Mouse (Mus musculus): ENCODE measurements around the gene Cryaa. TPM values are rescaled to one million over a fixed set of nuclear protein-coding genes. Genes with fewer than 3 reads are reported as not detected.
"Not testable (repeated sequence)": the region's sequence is repeated elsewhere in the genome, so short reads cannot be mapped to it uniquely, and the experiment has no call there.

Cryaa gene
- total RNA-seq, 2 experiments from 2014 or later = not detected

DNA sequence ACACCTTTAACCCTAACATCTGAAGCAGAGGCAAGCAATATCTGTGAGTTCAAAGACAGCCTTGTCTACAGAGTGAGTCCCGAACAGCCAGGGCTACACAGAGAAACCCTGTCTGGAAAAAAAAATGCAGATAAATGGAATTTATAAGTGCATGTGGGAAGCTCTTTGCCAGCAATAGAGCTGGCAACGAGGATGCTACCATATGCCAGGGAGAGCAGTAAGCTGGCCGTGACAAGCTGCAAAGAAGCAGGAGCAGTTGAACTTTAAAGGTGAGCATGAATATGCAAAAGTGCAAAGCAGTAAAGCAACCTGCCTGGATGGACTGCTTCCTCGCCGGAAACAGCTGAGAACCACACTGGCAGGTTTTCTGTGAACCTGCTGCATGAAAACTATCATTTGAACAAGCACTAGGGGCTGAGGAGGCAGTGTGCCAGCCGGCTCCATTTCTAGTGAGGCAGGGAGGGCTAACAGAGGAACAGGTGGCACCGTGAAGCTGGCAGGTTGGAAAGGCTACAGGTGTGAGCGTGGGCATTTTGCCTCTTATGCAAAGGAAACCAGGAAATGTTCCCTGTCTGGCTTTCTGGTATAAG, 16.9 kb upstream of the Cryaa start:
- DNase-seq = no peak

GRCm38 (mm10) chr17:31662855-31663254, 14.8 kb upstream of the Cryaa start:
- peak; percentile 29 for DNase-seq

GRCm38 (mm10) chr17:31664760-31665159, 12.8 kb upstream of the Cryaa start:
- peak; percentile 90 for DNase-seq

GRCm38 (mm10) chr17:31668306-31668705, 9.3 kb upstream of the Cryaa start:
- no peak for DNase-seq

DNA sequence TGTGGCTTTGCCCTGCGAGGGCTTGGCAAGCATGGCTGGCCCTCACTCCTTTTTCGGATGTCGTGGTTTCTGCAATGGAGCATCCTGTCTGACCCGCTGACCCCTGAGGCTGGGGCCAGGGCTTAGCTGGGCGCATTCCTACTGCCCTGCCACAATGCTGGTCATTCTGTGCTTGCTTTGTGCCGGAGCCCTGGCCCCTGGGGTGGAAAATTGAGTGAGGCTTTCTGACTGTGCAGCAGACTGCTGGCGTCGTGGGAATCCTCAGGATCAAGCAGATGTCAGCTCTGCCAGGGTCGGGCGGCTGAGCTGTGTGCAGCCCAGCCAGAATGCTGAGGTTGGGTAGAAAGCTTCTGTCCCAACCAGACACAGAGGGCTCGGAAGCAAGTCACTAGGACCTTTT, 7.4 kb upstream of the Cryaa start:
- DNase-seq = no peak

GRCm38 (mm10) chr17:31671698-31672097, 5.9 kb upstream of the Cryaa start:
- no peak for DNase-seq

DNA sequence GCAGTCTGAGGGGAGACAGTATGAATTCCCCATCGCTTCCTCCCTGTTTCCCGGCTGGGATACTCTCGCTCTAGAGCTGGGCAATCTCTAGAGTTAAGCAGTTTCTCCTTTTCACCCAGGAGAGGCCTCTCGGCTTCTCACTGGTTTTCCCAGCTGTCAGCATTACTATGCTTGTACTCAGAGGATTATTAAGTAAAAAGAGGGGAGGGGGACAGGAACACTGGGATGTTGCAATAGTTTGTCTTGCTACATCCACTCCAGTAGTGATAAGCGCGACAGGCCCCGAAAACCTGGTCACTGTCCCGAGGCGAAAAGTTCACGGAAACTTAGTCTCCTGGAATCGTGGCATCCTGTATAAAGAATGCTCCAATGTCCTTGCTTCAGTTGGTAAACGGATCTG, 5.3 kb upstream of the Cryaa start:
- DNase-seq = no peak

GRCm38 (mm10) chr17:31674426-31674825, 3.2 kb upstream of the Cryaa start:
- DNase-seq = no peak

DNA sequence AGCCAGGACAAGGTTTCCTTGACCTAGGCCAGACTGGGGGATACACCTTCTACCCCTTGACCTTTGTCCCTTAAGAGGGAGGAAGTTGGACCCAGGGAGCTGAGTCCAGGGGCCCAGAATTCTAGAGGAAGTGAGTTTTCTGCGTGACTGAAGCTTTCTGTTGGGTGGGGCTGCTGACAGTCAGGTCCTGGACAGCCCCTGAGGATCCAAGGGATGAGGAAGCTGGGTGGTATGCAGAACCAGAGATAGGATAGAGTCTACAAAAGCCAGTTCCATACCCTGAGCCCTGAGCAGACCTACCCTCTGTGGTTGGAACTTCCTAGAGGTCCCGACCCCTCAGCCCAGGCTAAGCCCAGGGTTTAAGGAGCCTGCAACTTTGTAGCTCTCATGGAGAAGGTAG, 2.8 kb downstream of the Cryaa start:
- DNase-seq = no peak

- DNase-seq = peak; percentile 94
Observed at GRCm38 (mm10) chr17:31685514-31686224, 8.1 kb downstream of the Cryaa start.

GRCm38 (mm10) chr17:31686225-31686564, 8.6 kb downstream of the Cryaa start:
- peak; percentile 60 for DNase-seq

DNA sequence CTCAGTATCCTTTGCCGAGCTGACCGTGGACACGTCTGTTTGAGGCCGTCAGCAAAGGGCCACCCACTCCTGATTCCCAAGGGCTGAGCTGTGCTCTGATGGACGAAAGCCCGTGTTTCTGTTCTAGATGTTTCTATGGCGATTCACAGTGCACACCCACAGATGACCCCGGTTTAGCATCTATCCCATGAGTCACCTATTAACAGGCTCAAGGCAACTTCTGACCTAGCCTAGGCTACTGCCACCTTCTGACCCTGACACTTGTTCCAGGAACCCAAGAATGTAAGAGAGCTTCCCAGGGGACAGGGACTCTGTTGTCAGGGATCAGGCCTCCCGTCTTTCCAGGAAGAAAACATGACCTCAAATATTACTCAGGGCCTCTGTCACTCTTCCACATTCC, 10.5 kb downstream of the Cryaa start:
- DNase-seq = peak; percentile 43

DNA sequence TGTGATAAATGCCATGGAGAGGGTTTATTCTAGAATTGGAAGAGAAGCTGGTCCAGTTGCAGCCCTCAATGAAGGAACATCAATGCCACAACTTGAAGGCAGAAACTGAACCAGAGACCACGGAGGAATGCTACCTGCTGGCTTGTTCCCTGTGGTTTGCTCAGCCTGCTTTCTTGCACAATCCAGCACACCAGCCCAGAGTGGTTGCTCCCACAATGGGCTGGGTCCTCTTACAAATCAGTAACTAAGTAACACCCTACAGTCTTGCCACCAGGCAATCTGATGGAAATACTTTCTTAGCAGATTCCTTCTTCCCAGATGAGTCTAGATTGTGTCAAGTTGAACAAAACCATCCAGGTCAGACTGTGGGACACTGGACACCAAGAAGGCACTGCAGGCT, 12.0 kb downstream of the Cryaa start:
- no peak for DNase-seq

DNA sequence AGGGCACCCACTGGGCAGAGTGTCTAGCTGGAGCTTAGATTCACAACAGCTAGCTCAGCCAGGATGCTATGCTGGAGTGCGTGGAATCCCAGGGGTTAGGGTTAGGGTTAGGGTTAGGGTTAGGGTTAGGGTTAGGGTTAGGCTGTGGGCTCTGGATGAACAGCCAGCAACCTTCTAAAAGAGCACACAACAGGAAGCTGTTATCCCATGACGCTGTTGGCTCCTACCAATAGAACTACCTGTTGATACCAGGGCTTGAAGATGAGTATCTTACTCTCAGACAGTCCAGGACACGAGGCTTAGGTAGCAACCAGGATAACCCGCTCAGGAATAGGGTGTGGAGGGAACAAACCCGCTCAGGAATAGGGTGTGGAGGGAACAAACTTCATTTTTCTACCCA, 15.3 kb downstream of the Cryaa start:
- no peak for DNase-seq

DNA sequence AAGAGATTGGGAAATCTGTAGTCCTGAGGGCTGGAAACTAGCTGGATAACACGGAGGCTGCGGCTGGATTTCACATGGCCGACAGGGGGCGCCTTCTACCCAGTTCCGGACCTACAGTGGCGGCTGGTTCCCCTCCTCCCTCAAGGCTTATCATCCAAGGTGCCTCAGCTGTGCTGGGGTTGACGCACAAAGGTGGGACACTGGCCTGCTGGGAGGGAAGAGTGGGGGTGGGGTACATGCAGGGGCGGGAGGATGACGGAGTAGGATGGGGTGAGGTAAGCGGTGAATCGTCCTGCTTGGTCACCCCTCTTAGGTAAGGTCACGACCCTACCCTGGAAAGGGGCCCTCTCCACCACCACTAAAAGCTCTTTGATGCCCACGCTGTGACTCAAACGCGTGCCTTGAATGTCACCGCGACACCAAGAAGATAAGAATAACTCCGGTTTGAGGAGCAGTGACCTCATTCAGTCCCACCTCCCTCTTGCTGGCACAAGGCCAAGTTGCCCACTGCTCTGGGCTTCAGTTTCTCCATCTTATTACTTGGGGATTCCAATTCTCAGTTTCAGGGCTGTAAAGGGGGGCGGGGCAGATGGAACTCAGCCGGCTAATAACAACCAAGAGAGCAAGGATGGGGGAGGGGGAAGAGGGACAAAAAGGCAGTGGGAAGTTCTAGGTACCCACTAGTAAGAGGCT, 15.9 kb downstream of the Cryaa start:
- peak; percentile 88 for DNase-seq

DNA sequence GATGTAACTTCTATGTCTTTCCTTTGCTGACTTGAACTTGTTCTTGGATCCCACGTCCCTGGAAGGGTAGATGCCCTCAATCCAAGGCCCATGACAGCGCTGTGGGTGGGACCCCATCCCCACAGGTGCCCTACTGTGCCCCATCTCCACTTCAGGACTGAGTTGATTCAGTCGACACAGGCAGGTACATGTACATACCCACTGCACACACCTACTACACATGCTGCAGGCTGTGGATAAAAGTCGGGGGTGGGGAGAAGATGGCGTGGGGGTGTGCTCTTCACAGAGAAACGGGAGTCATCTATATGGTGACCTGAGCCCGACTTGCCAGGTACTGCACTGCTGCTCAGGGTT, 16.4 kb downstream of the Cryaa start:
- no peak for DNase-seq

DNA sequence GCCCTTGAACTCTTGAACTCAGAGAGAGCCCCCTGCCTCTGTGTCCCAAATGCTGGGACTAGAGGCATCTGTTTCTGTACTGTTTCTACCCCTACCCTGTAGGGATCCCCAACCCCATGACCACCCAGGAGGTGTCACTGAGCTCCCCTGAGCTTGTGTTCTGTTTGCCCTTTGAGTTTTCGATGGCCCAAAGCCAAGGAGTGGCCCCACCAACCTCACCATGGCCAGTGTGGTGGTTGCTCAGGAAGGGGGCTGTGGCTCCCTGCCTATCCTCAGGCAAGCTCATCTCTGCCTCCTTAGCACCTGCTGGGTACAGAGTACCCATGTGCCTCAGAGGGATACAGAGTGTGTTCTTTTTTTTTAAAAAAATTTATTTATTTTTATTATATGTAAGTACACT, 17.3 kb downstream of the Cryaa start:
- DNase-seq = no peak

DNA sequence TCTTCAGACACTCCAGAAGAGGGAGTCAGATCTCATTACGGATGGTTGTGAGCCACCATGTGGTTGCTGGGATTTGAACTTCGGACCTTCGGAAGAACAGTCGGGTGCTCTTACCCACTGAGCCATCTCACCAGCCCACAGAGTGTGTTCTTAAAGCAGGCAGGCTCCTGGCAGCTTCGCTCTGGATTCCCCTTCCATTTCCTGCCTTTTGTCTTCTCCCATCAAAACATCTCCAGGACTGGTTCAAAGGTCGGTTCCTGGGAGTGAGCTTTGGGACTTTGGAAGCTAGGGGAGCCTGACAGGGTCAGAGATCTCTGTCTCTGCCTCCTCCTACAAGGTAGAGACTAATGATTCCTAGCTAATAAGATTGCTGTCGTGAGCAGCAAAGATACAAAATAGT, 17.7 kb downstream of the Cryaa start:
- not testable (repeated sequence) for DNase-seq

DNA sequence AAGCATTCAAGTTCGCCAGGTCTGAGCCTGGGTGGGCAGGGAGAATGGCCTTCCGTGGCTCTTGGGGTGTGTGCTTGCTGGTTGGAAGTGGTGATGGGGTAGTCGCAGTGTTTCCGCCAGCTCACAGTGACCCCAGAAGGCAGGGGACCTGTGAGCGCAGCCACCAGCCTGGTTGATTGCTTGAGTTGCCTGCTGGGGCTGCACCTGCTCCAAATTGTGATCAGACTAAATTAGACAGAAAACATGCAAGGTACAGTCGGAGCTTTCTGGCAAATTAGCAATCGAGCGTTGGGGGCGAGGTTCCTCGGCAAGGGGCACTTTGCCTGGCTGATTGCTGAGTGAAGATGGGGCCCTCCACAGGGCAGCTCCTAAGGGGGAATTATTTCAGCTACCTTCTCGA, 20.7 kb downstream of the Cryaa start:
- no peak for DNase-seq

DNA sequence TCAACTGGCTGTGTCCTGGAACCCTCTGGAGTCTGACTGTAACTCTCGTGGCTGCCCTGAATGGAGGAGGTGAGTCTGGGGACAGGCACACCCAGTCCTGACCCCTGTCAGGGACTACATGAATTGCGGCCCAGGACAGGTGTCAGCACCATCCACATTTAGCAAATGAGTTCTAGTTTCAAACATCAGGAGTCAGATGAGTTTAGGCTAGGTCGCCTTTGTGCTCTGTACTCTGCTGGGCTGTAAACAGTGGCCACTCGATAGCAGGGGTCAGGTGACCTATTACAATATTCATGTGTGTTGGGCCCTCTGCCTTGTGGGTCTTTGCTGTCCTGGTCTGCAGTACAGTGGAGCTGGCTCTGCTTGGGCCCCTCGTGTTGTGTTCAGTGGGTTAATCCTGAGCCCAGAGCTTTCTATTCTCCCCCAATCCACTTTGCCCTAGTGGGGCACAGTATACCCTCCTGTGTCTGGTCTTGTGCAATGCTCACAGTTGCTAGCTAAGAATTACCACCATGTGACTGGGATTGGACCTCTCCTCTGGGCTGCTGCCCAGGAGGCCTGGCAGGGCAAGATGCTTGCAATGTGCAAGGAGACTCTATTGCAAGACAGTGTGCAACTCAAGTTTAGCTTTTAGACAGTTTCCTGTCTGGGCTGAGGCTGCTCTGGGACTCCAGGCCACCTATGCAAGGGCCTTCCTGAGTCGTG, 25.8 kb downstream of the Cryaa start:
- DNase-seq = peak; percentile 26

DNA sequence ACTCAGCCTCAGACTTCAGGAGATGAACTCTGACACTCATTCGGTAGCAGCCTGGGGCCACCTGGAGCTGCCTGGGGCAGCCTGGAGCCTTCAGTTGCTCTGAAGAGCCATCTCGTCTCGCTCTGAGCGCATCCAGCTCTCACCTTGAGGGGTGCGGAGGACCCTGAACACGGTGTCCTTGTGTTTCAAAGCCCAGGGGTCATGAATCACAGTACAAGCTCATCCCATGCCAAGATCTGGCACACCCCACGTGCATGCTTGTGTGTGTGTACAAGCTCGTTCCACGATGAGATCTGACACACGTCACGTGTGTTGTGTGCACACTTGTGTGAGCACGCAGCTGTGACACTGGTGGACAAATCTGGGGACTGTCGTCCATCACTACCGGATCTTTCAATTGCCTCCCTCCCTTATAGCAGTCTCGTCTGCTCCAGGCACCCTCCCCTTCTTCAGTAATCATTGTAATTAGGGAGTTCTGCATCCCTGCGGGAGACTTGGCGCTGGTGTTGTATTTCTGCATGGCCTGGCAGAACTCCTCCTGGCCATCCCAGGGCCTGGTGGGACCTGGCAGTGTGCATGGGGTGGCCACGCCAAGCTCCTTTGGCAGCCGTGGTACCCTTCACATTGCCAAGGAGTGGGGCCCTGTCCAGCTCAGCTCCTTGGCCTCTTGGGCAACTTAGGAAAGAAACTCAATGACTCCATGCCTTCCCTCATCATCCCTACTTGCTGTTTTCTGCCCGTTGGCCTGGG, 27.8 kb downstream of the Cryaa start:
- peak; percentile 29 for DNase-seq

GRCm38 (mm10) chr17:31709121-31709741, 31.6 kb downstream of the Cryaa start:
- no peak for DNase-seq

Measured in heart, postnatal 4 days (tissue).